Mouse (Mus musculus) layer of hippocampus, postnatal 10 days (tissue): Measurements from ENCODE around the gene Slc9a3r1. TPM values are rescaled to one million over a fixed set of nuclear protein-coding genes. Genes with fewer than 3 reads are reported as not detected.

Experiments
- DNase-seq, 2 experiments: peaks; one replicate each; pipeline ENCODE4 v3.0.0; 2021; ENCODE audit warnings: low spot score in 2 of 2
- total RNA-seq, 2 experiments: library from RNA; stranded (reverse); gene quantifications; 2 replicates each; pipeline ENCODE4 v1.2.3; 2021

The Slc9a3r1 gene
- total RNA-seq, 2 experiments from 2014 or later = 70.4 to 78.0 TPM

DNA sequence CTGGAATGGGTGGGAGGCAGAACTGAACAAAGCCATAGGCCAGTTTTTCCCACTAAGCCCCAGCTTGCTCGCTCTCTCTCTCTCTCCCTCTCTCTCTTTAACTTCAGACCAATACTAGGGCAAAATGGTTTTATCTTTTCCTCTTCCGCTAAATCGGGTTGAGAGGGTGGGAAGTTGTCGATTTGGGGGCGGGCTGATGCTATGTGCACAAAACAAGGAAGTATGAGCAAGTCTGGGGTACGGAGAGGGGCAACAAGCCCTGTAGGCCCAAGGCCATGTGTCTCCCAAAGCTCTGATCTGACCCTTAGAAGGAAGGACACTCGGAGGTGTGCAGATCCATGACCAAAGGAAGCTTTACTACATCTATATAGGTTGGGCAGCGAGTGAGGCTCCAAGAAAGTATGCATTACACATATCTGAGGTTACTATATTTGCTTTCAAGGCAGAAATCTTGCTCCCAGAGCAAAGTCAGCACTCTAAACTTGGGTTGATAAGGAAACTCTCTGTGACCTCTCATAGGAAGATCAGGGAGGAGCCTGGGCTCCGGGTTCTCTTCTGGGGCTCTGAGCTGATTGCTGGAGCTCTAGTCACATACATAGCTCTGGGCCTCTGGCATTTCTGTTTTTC, 1.4 kb upstream of the Slc9a3r1 start:
- DNase-seq = no peak

DNA sequence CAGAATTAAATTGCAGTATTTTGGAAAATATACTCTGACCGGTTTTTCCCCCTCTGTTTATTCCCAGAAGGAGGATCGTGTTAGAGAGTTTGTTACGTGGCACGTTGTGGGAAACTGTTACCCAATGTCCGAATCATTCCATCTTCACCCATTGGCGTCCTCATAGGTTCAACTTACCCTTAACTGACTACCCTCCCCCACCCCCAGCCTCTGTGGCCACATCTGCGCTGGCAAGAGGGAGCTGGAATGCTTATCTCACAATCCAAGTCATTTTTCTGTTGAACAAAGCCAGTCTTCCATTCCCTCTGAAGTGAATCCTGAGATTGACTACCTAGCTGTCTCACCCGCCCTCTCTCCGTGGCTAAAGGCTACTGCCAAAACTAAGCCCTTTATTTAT, 938 bp upstream of the Slc9a3r1 start:
- no peak for DNase-seq

DNA sequence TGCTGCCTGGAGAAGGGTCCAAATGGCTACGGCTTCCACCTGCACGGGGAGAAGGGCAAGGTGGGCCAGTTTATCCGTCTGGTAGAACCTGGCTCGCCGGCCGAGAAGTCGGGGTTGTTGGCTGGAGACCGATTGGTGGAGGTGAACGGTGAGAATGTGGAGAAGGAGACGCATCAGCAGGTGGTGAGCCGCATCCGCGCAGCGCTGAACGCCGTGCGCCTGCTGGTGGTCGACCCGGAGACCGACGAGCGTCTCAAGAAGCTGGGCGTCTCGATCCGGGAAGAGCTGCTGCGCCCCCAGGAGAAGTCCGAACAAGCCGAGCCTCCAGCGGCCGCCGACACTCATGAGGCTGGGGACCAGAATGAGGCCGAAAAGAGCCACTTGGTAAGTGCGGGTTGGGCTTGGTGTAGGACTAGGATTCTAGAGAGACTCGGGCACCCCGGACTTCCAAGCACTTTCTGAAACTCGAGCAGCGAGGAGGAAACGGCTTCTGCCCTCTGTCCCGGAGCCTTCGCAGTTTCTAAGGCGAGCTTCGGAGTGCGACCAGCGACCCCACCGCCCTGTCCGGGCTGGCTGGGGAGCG, 518 bp downstream of the Slc9a3r1 start:
- peak in 1 of 2 experiments; percentile 51 for DNase-seq

DNA sequence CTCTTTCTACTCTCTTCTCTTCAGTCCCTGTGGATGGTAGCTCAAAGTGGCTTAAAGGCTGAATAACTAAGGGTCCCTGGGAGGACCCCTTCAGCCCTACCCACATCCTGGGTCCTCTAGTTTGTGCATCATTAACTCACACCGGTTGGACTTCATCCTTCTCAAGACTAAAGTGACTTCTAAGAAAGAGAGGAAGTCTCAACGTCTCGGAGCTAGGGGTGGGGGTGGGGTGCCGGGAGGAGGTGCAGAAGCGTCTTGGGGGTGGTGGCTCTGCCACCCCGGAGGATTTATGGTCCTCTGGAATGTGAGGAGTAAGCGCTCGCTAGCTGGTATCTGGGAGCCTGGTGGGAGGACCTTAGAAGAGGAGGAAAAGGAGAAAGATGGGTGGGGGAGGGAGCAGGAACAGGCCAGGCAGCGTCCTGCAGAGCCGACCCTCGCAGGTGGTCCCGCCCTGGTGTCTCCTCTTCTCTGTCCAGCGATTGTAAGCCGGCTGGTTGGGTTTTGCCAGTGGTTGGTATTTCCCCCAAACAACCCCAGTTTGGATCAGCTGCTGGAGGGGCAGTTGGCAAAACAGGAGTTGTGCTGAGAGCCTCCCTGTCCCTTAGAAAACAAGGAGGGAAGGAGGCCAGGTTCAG, 1.3 kb downstream of the Slc9a3r1 start:
- DNase-seq = no peak

DNA sequence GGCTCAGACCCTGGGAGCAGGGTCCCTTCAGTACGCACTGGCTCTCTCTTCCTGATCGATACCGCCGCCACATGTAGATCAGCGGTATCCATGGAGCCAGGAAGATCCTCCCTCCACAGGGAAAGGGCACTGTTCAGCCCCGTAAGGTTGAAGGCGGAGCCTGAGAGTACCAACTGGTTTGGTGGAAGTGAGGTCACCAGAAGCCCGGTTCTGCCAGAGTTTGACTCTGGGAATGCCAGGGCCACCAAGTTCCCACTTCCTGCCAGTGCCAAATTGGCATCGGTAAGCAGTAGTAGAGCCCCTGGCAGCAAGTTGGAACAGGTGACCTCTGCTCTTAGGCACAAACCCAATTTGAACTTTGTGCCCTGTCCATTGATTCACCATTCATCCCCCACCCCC, 1.8 kb downstream of the Slc9a3r1 start:
- no peak for DNase-seq

DNA sequence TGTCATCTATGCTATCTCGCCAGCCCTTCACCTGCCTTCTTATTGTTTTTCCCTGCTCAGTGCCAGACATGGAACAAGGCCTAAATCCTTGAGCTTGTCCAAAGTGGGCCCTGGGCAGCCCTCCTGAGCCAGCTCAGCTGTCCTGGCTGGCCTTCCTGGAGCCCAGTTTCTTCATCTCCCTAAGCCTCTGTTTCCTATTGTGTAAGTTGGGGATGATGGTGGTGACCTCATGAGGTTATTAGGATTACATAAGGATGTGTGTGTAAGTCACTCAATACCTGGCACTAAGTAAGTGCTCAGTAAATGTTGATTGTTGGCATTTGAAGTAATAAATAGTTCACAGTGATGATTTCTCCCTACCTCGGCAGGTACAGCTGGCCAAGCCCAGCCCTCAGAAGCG, 3.6 kb downstream of the Slc9a3r1 start:
- DNase-seq = no peak

DNA sequence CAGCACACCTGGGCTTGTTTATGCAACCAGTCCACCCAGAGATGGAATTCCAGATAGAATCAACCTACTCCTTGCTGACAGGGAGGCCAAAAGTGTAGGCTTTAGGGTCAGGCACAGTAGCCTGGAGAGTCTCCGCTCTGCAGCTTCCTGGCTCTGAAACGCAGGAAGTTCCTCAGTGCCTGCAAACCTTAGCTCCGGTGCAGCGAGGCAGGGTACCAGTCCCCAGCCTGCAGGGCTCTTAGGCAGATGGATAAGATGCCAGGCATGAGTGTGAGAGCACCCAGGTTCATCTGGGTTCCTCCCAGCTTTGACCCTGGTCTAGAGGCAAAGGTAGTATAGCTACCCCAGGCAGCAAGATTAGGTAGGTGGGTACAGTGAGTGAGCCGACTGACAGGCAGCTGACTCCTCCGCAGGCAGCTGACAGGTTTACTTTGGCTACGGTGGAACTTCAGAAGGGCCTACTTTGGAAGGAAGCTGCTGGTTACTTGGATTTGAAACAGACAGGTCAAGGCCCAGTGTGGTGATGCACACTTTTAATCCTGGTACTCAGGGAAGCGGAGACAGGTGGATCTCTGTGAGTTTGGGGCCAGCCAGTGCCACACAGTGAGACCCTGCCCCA, 4.6 kb downstream of the Slc9a3r1 start:
- DNase-seq = no peak

DNA sequence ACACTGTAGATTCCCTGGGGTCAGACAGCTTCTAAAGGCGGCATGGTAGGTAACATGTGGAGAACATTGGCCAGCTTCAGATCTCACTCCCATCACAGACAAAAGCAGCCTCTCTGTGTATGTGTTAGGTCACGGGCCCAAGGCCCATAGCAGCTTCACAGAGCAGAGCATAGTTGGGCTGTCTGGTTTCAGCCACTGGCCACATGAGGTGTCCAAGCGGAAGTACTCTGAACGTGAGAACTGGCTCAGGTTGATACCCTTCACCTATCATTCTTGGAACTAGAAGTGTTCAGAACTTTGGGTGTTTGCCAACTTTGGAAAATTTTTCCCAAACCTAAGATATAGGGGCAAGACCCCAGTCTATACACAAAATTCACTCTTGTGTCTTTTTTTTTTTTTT, 6.3 kb downstream of the Slc9a3r1 start:
- DNase-seq = no peak

DNA sequence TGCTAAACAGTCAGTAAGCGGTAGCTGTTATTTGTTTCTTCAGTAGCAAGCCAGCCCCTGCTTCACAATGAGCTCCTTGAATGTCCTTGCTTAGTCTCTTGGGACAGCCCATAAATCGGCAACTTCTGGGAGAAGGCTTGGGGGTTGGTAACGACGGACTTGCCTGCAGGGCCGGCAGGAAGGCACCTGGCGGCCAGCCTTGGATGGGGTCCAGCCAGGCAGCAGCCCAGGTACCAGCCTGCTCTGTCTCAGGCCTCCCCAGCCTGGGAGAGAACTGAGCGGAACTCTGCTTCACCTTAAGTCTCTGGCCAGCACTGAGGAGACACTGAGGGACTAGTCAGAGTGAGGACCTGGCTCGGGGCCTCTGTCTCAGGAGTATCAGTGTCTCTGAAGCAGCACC, 8.0 kb downstream of the Slc9a3r1 start:
- no peak for DNase-seq

DNA sequence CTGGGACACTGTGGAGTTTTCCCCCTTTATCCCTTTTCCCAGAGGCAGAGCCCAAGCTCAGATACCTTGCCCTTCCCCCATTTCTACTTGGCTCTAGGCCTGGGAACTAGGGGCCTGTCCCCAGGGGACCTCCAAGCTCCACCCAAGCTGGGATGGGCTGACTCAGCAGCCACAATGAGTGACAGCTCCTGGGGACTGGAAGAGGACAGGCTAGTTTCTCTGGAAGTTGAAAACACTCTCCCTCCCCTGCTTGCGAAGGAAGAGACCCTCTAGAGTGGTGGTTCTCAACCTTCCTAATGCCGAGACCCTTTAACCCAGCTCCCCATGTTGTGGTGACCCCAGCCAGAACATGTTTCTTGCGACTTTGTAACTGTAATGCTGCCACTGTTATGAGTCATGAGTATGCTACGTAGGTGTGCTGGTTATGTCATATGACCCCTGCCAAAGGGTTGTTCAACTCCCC, 9.7 kb downstream of the Slc9a3r1 start:
- no peak for DNase-seq

DNA sequence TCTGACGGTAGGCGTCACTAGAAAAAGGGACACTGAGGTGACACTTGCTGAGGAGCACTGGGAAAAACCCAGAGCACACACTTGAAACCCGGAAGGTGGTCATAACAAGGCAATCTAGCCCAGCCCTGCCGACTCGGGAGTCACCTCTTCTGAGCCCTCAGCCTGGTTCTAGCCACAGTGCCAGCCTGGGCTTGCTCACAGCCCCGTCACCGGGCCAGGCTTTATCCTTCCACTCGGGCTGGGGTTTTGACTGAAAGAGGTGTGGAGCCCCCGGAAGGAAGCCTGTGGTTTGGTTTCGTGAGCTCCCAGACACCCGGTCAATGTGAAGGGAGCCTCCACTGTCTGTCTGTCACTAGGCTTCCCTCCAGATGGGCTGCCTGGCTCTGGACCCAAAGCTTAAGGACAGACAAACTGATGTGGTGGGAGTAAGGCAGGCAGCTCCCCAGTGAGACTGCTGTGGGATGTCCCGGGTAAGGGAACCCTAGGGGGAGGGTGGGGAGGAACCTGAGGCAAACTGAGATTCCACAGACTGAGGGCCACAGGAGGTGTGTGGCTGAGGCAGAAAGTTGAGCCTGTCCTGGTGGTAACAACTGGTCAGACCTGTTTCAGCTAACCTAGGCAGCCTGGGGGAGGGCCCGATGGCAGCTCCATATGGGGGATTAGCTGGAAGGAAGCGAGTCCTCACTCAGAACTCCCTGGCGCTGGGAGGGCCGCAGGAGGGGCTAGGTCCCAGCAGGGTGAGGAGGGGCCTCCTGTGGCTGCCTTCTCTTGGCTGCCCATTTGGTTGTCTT, 10.6 kb downstream of the Slc9a3r1 start:
- DNase-seq = no peak

DNA sequence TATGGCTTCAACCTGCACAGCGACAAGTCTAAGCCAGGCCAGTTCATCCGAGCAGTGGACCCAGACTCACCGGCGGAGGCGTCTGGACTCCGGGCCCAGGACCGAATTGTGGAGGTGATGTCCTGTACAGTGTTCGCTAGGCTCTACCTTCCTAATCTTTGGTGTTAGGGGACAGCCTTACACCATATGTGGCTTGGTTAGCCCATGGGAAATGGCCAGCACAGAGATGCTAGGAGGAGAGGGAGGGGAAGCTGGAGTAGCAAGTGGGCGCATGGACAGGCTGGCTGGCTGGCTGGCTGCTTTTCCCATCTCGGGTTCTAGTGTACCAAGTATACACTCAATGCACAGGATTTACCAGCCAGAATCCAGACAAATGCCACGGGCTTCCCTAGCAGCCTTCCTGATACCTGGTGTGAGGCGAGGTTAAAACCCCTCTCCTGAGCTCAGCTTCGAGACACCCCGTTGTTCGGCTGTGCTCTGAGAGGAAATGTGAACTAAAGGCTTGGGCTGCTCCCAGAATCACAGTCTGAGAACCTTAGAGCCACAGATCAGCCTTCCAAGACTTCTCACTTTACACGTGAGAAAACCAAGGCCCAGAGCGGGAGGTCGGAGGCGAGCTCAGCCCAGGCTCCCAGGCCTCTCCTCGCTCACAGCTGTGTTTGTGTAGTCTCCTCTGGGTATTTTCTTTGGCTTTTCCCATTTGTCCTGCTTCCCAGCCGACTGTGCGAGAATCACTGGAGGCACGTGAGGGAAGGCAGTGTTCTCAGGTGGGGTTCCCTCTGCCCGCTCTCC, 13.5 kb downstream of the Slc9a3r1 start:
- DNase-seq = no peak

DNA sequence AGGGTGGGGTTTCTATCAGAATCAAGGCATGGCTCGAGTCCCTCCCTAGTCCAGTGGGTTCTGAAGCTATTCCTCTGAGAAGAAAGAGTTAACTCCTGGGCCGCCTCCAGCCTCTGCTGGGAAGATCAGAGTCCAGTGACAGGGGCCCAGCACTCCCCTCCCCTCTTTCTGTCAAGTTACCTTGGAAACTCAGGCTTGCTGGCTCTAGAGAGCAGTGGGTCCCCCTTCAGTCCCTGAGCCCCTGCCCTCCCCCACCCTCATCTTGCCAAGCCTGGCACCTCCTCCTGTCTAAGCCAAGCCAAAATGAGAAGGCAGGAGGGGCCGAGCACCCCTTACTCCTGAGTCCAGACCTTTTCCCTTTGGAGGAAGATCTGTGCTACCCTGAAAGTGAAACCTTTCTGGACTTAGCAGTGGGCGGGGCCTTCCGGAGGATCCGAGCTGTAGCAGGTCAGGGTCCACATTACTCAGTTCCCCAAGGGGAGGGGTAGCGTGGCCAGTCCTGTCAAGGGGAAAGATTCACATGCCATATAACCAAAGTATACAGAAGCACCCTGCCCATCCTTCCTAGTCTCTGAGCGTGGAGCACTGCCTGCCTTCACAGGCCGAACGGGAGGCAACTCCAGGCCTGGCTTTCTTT, 14.5 kb downstream of the Slc9a3r1 start:
- DNase-seq = peak in 1 of 2 experiments; percentile 61

DNA sequence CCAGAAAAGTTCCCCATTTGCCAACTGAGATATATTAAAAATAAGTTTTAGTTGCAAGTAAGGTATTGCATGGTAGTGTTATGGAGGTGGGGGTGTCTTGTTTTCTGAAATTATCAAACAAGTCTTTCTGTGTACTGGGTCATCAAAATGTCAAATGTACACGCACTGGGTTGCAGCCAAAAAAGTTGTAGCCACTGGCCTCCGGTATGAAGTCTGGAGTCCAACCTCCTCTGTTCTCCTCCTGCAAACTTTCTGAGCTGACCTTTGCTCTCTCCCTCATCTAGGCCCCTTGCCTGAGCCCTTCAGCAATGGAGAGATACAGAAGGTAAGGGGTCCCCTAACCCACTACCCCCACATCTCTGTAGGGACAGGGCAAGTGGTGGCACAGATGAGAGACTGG, 15.6 kb downstream of the Slc9a3r1 start:
- DNase-seq = no peak

DNA sequence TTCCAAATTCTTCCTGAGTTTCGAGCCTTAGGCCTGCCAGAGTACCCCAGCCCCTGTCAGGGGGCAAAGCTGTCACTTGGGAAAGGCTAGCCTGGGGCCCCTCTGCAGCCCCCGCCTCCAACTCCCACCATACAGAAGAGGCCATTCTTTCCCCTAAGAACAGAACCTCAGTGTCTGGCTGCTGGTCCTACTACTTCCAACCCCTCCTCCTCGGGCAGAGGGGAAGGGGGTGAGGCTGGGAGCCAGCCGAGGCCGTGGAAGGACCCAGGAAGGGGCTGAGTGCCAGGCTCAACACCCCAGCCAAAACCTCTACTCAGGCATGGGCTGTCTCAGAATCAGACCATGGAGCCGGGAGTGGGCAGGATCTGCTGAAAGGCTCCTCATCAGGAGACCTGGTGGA, 16.1 kb downstream of the Slc9a3r1 start:
- DNase-seq = peak; percentile 70 to 77

DNA sequence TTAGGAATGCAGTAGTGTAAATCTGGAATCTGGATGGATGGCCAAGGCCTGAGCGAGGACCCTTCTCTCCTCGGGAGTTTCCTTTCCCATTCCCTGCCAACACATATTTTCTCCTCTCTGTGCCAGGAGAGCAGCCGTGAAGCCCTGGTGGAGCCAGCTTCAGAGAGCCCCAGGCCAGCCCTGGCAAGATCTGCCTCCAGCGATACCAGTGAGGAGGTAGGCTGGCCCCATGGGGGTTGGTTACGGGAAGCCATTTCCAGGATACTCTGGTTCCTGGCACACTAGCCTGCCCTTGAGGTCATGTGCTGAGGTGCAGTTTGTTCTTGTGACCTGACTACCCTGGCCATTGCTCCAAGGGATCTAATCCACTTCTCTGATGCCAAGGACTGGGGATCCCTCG, 16.7 kb downstream of the Slc9a3r1 start:
- DNase-seq = no peak

DNA sequence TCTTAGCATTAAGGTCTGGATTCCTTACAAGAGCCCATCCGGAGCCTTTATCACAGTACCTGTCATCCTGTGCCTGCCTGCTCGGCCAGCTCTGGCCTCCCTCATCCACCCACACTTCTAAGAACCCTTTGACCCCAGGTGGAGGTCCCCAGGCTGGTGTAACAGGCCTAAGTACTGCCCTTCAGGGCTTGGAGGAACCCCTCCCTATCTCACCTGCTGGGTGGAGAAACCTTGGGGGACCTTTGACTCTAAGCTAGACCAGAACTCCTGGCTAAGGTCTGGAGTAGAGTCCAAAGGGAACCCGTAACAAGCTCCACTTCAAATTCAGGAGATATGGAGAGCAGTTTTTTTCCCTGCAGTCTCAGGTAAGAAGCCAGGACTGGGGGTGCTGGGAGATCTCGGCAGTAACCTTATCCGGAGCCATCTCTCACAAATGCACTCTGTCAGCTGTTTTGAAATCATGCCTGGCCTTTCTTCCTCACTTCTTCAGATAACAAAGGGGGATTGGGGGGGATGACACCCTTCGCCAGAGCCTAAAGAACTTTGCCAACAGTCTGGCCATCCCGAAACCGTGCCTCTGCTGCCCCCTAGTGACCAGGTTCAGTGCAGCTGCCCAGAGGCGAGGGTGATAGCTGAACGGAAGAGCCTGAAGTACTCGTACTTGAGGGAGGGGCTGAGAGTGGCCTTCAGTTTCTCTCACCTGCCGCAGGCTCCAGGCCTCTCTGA, 18.9 kb downstream of the Slc9a3r1 start:
- DNase-seq = peak; percentile 92 to 93

DNA sequence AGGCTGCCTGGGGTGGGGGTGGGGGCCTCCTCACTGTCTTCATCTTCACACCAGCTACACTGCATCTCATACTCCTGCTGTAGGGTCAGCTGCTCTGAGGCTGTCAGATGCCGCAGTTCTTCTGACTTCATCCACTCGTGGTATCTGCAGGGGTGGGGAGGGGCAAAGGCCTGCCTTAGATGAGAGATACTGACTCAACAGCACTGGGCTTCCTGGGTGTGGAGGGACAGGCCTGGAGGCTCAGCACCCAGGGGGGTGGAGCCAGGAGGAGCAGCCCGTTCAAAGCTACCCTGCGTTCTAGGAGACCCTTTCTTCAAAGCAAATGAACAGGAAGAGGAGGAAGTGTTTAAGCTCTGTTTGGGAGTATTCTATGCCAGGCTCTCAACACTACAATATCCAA, 21.8 kb downstream of the Slc9a3r1 start:
- no peak for DNase-seq

DNA sequence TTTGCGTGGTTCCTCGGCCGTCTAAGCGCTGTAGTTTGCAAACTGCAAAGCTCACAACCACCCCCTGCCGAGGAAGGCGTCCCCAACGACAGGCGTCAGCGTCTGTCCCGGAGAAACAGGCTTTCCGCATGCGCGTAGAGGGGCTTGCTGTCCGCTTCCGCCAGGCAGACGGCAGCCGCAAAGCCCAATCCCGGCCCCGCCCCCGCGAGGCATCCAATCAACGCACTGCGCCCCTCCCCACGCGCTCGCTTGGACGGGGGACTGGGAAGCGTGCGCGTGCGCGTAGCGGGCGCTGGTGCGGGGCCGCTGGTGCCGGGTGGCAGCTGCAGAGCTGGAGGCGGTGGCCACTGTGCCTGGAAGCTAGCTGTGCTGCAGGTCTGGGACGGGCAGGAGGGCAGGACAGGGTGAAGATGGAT, 24.1 kb downstream of the Slc9a3r1 start, which contains the start of gene Tmem104:
TSS of gene Tmem104 (plus strand) at position 264 of the 416 bp plus-strand sequence.
- peak; percentile 99 to 100 for DNase-seq
